Mouse (Mus musculus) E14TG2a.4 (cell line): ENCODE results near the gene Rad51.

Experiments used
- H3K27me3 ChIP-seq: 2 replicates; pipeline ENCODE4 v1.6.1; 2014; ENCODE audit warnings: low read length, control low read depth; ENCODE audit not compliant: insufficient read depth
- H3K36me3 ChIP-seq: 2 replicates; pipeline ENCODE4 v1.6.1; 2014; ENCODE audit warnings: low read length, control low read depth; ENCODE audit not compliant: insufficient read depth
- H3K4me1 ChIP-seq: replicated peaks from 2 replicates; pipeline ENCODE4 v1.6.1; 2014; ENCODE audit warnings: low read depth, low read length, control low read depth
- H3K4me3 ChIP-seq: replicated peaks from 2 replicates; pipeline ENCODE4 v1.5.1; 2014; ENCODE audit warnings: mild to moderate bottlenecking, low read length
- H3K9me3 ChIP-seq: 2 replicates; pipeline ENCODE4 v1.6.1; 2014; ENCODE audit warnings: low read length, control low read depth
- CTCF ChIP-seq: conservative IDR thresholded peaks from 2 replicates; pipeline ENCODE4 v1.5.1; 2014; ENCODE audit warnings: low read length
- NANOG ChIP-seq: IDR thresholded peaks from 2 replicates; pipeline ENCODE4 v1.6.1; 2014; ENCODE audit warnings: borderline replicate concordance, low read length, mixed read lengths
- POU5F1 ChIP-seq: IDR thresholded peaks from 2 replicates; pipeline ENCODE4 v1.6.1; 2014; ENCODE audit warnings: low read length, borderline replicate concordance

Gene Rad51

DNA sequence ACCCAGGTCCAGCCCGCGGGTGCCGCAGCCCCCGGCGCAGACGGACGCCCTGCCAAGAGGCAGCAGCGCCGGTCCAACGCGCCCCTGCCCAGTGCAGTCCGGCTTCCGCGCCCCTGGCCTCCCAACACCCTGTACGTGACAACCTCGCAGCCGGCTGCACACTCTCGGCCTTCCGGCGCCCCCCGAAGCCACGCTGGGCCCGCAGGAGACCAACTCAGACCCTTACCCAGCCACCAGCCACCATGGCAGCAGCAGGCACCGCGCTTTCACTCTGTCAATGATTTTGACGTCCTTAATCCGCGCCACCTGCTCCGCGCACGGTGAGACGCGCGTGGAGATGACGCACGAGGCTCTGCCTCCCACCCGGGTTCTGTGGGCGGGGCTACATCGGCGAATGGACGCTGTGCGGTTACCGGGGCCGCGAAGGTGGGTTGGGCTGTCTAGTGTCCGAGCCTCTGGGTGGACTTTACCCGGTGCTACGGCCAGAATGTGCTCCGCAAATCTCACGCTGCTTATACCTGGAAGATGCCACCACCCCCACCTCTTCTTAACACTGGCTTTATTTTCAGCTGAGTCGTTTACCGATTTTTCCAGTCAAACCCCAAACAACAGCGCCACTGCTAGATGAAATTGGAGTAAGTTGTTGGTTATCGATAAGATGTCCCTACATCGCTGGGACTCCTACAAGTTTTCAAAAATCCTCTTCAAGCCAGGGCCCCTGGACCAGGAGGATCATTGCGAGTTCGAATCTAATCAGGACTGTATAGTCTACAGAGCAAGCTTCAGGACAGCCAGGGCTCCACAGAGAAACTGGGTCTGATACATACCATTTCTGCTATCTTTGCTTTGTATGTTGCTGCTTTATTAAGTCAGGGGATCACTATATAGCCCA, 44.3 kb downstream of the Rad51 start, which contains the start of gene Rmdn3:
TSS of gene Rmdn3 (minus strand) at position 354 of the 892 bp plus-strand sequence.
- no peaks in the 10 kb centered on the region for H3K9me3 ChIP-seq
- H3K4me3 ChIP-seq: peak within 1 kb of the TSS; percentile 99
- H3K4me1 ChIP-seq: peaks cover 47% of the 10 kb centered on the region
- TF ChIP-seq POU5F1 (no peak), NANOG (no peak)
- H3K27me3 ChIP-seq: peaks cover 8% of the 10 kb centered on the region; the same call in 1 of the 2 replicates
- peaks cover 32% of the 10 kb centered on the region for H3K36me3 ChIP-seq

DNA sequence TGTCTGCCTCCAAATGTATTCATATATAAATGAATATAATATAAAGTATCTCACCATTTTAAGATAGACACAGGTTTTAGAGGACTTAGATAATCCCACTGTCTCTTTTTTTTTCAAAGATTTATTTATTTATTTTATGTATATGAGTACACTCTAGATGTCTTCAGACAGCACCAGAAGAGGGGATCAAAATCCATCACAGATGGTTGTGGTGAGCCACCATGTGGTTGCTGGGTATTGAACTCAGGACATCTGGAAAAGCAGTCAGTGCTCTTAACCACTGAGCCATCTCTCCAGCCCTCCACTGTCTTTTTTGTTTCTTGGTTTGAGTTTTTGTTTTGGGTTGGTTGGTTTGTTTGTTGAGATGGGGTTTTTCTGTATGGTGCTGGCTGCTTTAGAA, 45.2 kb downstream of the Rad51 start:
- TF ChIP-seq POU5F1 (no peak), NANOG (no peak), CTCF (no peak)
- peaks cover 23% of the 10 kb centered on the region for H3K36me3 ChIP-seq
- no peaks in the 10 kb centered on the region for H3K9me3 ChIP-seq
- peaks cover 49% of the 10 kb centered on the region for H3K4me1 ChIP-seq
- no peak overlapping the region for H3K4me3 ChIP-seq
- peaks cover 9% of the 10 kb centered on the region; the same call in 1 of the 2 replicates for H3K27me3 ChIP-seq

DNA sequence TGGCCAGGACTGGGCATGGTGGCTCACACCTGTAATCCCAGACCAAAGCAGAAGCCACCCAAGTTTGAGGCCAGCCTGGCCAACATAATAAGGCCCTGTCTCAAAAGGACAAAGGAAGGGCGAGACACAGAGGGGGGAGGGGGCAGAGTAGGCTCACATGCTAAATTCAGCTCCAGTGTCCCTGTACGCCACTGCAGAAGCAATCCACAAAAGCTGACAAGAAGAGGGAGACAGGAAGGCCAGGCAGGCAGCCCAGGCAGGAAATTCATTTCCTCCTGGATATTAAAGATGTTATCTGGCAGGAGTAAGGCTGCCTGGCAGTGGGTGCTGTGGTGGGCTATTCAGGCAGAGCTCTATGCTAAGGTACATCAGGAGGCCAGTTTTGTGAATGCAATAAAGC, 48.7 kb downstream of the Rad51 start:
- Histone ChIP-seq H3K4me3 (no peak overlapping the region), H3K27me3 (peaks cover 26% of the 10 kb centered on the region), H3K36me3 (no peaks in the 10 kb centered on the region), H3K4me1 (peaks cover 29% of the 10 kb centered on the region), H3K9me3 (no peaks in the 10 kb centered on the region)
- TF ChIP-seq NANOG: no peak
- no peak for TF ChIP-seq CTCF
- no peak for TF ChIP-seq POU5F1

DNA sequence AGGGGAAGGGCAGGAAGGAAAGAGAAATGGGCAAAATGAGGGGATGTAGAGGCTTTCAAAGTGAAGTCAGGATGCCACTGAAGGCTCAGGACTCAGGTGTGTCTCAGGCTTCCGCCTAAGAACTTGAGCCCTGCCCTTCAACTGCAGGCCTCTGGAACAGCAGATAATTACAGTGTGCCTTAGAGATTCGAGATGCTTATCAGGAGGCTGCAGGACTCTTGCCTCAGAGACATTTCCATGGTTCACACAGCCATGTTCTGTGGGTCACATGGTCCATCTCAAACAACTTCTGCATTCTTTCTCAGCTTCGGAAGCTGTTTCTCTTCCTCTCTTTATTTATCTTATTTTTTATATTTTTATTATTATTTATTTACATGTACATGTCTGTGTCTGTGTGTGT, 50.5 kb downstream of the Rad51 start:
- no peak for TF ChIP-seq POU5F1
- TF ChIP-seq CTCF: no peak
- no peak for TF ChIP-seq NANOG
- Histone ChIP-seq H3K36me3 (no peaks in the 10 kb centered on the region), H3K4me1 (peaks cover 37% of the 10 kb centered on the region)

DNA sequence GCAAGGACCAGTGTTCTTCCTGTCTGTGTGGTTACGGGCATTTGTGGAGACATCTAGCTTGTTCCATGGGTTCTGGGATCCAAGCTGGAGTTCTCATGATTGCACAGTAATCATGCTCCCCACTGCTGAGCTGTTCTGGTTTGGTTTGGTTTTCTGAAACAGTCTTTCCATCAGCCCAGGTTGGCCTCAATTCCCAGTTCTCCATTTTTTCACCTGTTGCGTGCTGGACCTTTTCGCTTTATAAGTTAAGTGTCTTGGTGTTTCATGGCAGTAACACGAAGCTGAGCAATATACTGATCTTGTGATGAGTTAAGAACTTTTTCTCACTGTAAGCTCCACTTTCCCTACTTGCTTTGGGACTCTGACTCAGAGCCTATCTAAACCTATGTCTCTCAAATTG, 51.4 kb downstream of the Rad51 start:
- Histone ChIP-seq H3K4me3 (no peak overlapping the region), H3K36me3 (no peaks in the 10 kb centered on the region), H3K27me3 (peaks cover 50% of the 10 kb centered on the region), H3K4me1 (peaks cover 38% of the 10 kb centered on the region), H3K9me3 (no peaks in the 10 kb centered on the region)
- no peak for TF ChIP-seq NANOG
- no peak for TF ChIP-seq POU5F1
- no peak for TF ChIP-seq CTCF

More for the DNA sequence above, 50.5 kb downstream of the Rad51 start:
- H3K4me3 ChIP-seq: no peak overlapping the region
- no peaks in the 10 kb centered on the region for H3K9me3 ChIP-seq
- peaks cover 43% of the 10 kb centered on the region for H3K27me3 ChIP-seq

DNA sequence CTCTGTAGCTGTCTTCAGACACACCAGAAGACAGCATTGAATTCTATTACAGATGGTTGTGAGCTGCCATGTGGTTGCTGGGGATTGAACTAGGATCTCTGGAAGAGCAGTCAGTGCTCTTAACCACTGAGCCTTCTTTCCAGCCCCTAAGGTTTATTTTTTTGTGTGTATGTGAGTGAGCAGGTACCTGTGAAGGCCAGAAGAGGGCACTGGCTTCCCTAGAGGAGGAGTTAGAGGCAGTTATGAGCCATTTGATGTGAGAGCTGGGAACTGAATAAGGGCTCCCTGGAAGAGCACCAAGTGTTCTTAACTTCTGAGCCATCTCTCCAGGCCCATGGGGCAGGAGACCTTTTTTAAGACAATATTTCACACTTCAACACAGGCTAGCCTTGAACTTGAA, 52.8 kb downstream of the Rad51 start:
- H3K27me3 ChIP-seq: peaks cover 61% of the 10 kb centered on the region

DNA sequence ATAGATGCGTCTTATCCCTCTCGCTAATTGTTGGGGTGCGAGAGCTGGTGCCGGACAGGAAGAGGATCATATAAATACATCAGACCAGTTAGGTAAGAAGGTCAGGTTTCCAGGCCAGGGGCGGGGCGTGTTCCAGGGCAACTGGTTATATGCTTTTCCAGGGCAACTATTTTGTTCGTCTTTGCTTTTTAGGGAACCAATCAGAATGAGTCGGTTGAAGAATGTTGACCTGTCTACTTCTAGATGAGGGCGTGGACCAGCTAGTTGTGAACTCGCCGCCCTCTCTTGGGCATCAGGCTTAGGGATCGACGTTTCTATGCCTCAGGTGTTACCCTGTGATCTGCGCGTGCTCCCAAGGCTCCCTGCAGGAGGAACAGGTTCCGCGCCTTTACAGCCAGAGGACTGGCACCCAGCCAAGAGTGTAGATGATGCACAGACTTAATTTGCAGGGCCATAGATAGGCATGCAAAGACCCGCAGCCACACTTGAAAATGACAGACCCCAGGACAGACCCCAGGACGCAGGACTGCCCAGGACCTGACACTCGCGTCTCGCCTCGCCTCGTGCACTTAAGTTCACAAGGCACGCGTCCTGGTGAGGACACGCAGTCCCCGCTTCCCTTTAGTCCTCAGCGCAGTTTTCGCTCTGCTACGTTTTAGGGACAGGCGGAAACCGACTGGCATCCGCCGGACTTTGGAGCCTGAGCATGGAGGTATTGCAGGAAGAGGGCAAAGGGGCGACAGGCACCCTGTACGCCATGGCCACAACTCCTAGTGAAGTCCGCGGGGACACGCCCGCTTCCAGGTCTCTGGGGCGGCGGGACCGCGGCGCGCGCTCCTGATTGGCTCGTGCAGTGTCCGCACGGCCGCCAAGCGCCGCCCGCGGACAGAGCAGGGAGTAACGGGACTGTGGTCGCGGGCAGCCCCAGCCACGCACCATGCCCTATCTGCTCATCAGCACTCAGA, 54.6 kb downstream of the Rad51 start, which contains the start of gene Gchfr:
TSS of gene Gchfr (plus strand) at position 873 of the 965 bp plus-strand sequence.
- Histone ChIP-seq H3K4me1 (peaks cover 30% of the 10 kb centered on the region), H3K4me3 (peak within 1 kb of the TSS; percentile 82), H3K27me3 (peaks cover 57% of the 10 kb centered on the region), H3K9me3 (no peaks in the 10 kb centered on the region), H3K36me3 (no peaks in the 10 kb centered on the region)
- TF ChIP-seq POU5F1 (no peak), NANOG (peak; percentile 64; the same call in 1 of the 2 replicates), CTCF (no peak)

More for the DNA sequence above, 52.8 kb downstream of the Rad51 start:
- Histone ChIP-seq H3K4me3 (no peak overlapping the region), H3K4me1 (peaks cover 32% of the 10 kb centered on the region), H3K9me3 (no peaks in the 10 kb centered on the region), H3K36me3 (no peaks in the 10 kb centered on the region)
- TF ChIP-seq POU5F1 (no peak), CTCF (0 out of 2 replicates have a peak, but pooled peaks have one; percentile 11)

DNA sequence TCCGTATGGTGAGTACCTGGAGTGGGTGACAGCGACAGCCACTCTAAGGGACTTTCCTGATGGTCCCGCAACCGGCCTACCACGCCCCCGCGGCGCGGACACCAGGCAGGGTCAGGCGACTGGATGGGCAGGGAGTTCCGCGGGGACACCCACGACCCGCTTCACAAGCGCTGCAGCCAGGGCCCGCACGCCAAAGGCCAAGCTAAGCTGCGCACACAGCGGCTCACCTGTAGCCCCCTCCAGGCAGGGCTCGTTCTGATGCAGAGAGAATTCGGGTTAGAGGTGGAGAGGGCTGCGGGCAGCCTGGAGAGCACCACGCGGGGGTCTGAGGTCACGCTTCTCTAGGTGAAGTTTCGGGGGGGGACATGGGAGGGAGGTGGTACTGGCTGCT, 55.3 kb downstream of the Rad51 start:
- Histone ChIP-seq H3K27me3 (peaks cover 57% of the 10 kb centered on the region), H3K9me3 (no peaks in the 10 kb centered on the region), H3K4me3 (peak overlapping the region; percentile 82), H3K36me3 (no peaks in the 10 kb centered on the region), H3K4me1 (peaks cover 35% of the 10 kb centered on the region)
- TF ChIP-seq POU5F1 (no peak), NANOG (no peak), CTCF (no peak)
